Mouse (Mus musculus): ENCODE results near the gene Hbb-bs. TPM values are rescaled to one million over a fixed set of nuclear protein-coding genes. Genes with fewer than 3 reads are reported as not detected.
"Not testable (repeated sequence)": the region's sequence is repeated elsewhere in the genome, so short reads cannot be mapped to it uniquely, and the experiment has no call there.

Hbb-bs gene
- polyA plus RNA-seq, 1 experiment from 2014 or later: 651 TPM

- Histone ChIP-seq H3K4me1 (replicated peaks) (no peaks in the 10 kb centered on the region), H3K27ac (no peak within 1 kb of the TSS), H3K4me3 (replicated peaks) (no peak within 1 kb of the TSS), H3K27me3 (no peaks in the 10 kb centered on the region), H3K9ac (replicated peaks) (no peak within 1 kb of the TSS), H3K36me3 (no peaks in the 10 kb centered on the region), H3K9me3 (no peaks in the 10 kb centered on the region), H3K4me2 (no peak within 1 kb of the TSS)
- 76% methylated on average over 2 of the region's 2 CpGs for WGBS
- no peak for ATAC-seq (ENCODE audit: insufficient number of reproducible peaks, insufficient read depth, low FRiP score, low TSS enrichment, low read depth)
Observed at GRCm38 (mm10) chr7:103843034-103843433, 15.1 kb upstream of the Hbb-bs start, which contains the start of gene Hbb-bh1. Hbb-bh1 (minus strand) TSS chr7:103843164.

GRCm38 (mm10) chr7:103840268-103840667 is 12.4 kb upstream of the Hbb-bs start, which contains the start of gene Hbb-bh2:
Hbb-bh2 (minus strand) TSS chr7:103840520.
- no peaks in the 10 kb centered on the region for H3K27me3 ChIP-seq
- H3K9ac ChIP-seq (replicated peaks): no peak within 1 kb of the TSS
- no peak within 1 kb of the TSS for H3K27ac ChIP-seq
- H3K4me1 ChIP-seq (replicated peaks): no peaks in the 10 kb centered on the region
- no peaks in the 10 kb centered on the region for H3K9me3 ChIP-seq
- no peak within 1 kb of the TSS for H3K4me3 ChIP-seq (replicated peaks)
- WGBS: 64% methylated on average over 3 of the region's 3 CpGs
- H3K4me2 ChIP-seq: no peak within 1 kb of the TSS
- ATAC-seq (ENCODE audit: insufficient number of reproducible peaks, insufficient read depth, low FRiP score, low TSS enrichment, low read depth): no peak
- H3K36me3 ChIP-seq: no peaks in the 10 kb centered on the region

- not testable (repeated sequence) for H3K27ac ChIP-seq; H3K36me3 ChIP-seq; H3K27me3 ChIP-seq; H3K9me3 ChIP-seq; H3K4me2 ChIP-seq; H3K4me3 ChIP-seq (replicated peaks); H3K4me1 ChIP-seq (replicated peaks); H3K9ac ChIP-seq (replicated peaks); ATAC-seq (ENCODE audit: insufficient number of reproducible peaks, insufficient read depth, low FRiP score, low TSS enrichment, low read depth)
- no CpG with 5 or more reads among the region's 2 CpGs for WGBS
Observed at GRCm38 (mm10) chr7:103827139-103827538, 757 bp downstream of the Hbb-bs start.

GRCm38 (mm10) chr7:103826255-103826887 is 1.5 kb downstream of the Hbb-bs start:
- no peak overlapping the region for H3K9ac ChIP-seq (replicated peaks)
- H3K36me3 ChIP-seq: no peaks in the 10 kb centered on the region
- no peak overlapping the region for H3K27ac ChIP-seq
- no peak overlapping the region for H3K4me2 ChIP-seq
- no peaks in the 10 kb centered on the region for H3K9me3 ChIP-seq
- no peaks in the 10 kb centered on the region for H3K4me1 ChIP-seq (replicated peaks)
- ATAC-seq (ENCODE audit: insufficient number of reproducible peaks, insufficient read depth, low FRiP score, low TSS enrichment, low read depth): no peak
- no peaks in the 10 kb centered on the region for H3K27me3 ChIP-seq
- no peak overlapping the region for H3K4me3 ChIP-seq (replicated peaks)
- WGBS: 78% methylated on average over 3 of the region's 3 CpGs

- Histone ChIP-seq H3K4me1 (replicated peaks) (no peaks in the 10 kb centered on the region), H3K27ac (no peak overlapping the region), H3K4me2 (no peak overlapping the region), H3K27me3 (no peaks in the 10 kb centered on the region), H3K4me3 (replicated peaks) (no peak overlapping the region), H3K9ac (replicated peaks) (no peak overlapping the region), H3K9me3 (no peaks in the 10 kb centered on the region), H3K36me3 (no peaks in the 10 kb centered on the region)
- ATAC-seq (ENCODE audit: insufficient number of reproducible peaks, insufficient read depth, low FRiP score, low TSS enrichment, low read depth): no peak
- 91% methylated on average over 3 of the region's 3 CpGs for WGBS
Observed at GRCm38 (mm10) chr7:103825536-103826254, 2.2 kb downstream of the Hbb-bs start.

- Histone ChIP-seq H3K4me1 (replicated peaks) (no peaks in the 10 kb centered on the region), H3K27me3 (no peaks in the 10 kb centered on the region), H3K9ac (replicated peaks) (no peak overlapping the region), H3K4me3 (replicated peaks) (no peak overlapping the region), H3K36me3 (no peaks in the 10 kb centered on the region), H3K4me2 (no peak overlapping the region), H3K27ac (no peak overlapping the region), H3K9me3 (no peaks in the 10 kb centered on the region)
- no peak for ATAC-seq (ENCODE audit: insufficient number of reproducible peaks, insufficient read depth, low FRiP score, low TSS enrichment, low read depth)
- WGBS: 75% methylated on average over 2 of the region's 2 CpGs
Observed at GRCm38 (mm10) chr7:103824597-103824996, 3.3 kb downstream of the Hbb-bs start.

GRCm38 (mm10) chr7:103815085-103815484 is 12.8 kb downstream of the Hbb-bs start:
- not testable (repeated sequence) for H3K4me2 ChIP-seq; H3K9me3 ChIP-seq; H3K27ac ChIP-seq; ATAC-seq (ENCODE audit: insufficient number of reproducible peaks, insufficient read depth, low FRiP score, low TSS enrichment, low read depth); H3K4me1 ChIP-seq (replicated peaks); H3K4me3 ChIP-seq (replicated peaks); H3K27me3 ChIP-seq; H3K9ac ChIP-seq (replicated peaks); H3K36me3 ChIP-seq
- WGBS: 67% methylated on average over 1 of the region's 2 CpGs

GRCm38 (mm10) chr7:103813766-103814165 is 14.1 kb downstream of the Hbb-bs start, which contains the start of gene Hbb-bt:
Hbb-bt (minus strand) TSS chr7:103813996.
- Histone ChIP-seq H3K4me1 (replicated peaks) (no peaks in the 10 kb centered on the region), H3K4me3 (replicated peaks) (no peak within 1 kb of the TSS), H3K4me2 (no peak within 1 kb of the TSS), H3K27me3 (no peaks in the 10 kb centered on the region), H3K9ac (replicated peaks) (no peak within 1 kb of the TSS), H3K9me3 (no peaks in the 10 kb centered on the region), H3K27ac (no peak within 1 kb of the TSS), H3K36me3 (no peaks in the 10 kb centered on the region)
- 78% methylated on average over 3 of the region's 3 CpGs for WGBS
- ATAC-seq (ENCODE audit: insufficient number of reproducible peaks, insufficient read depth, low FRiP score, low TSS enrichment, low read depth): no peak

GRCm38 (mm10) chr7:103813152-103813551 is 14.7 kb downstream of the Hbb-bs start:
- not testable (repeated sequence) for H3K4me1 ChIP-seq (replicated peaks); H3K4me3 ChIP-seq (replicated peaks); ATAC-seq (ENCODE audit: insufficient number of reproducible peaks, insufficient read depth, low FRiP score, low TSS enrichment, low read depth); H3K4me2 ChIP-seq; H3K27ac ChIP-seq; H3K9ac ChIP-seq (replicated peaks); H3K27me3 ChIP-seq; H3K36me3 ChIP-seq; H3K9me3 ChIP-seq
- no CpG with 5 or more reads among the region's 3 CpGs for WGBS

GRCm38 (mm10) chr7:103812174-103812573 is 15.7 kb downstream of the Hbb-bs start:
- WGBS: 63% methylated on average over 1 of the region's 1 CpGs
- H3K9me3 ChIP-seq: no peaks in the 10 kb centered on the region
- no peak overlapping the region for H3K9ac ChIP-seq (replicated peaks)
- no peak overlapping the region for H3K4me2 ChIP-seq
- ATAC-seq (ENCODE audit: insufficient number of reproducible peaks, insufficient read depth, low FRiP score, low TSS enrichment, low read depth): no peak
- H3K4me1 ChIP-seq (replicated peaks): no peaks in the 10 kb centered on the region
- no peaks in the 10 kb centered on the region for H3K27me3 ChIP-seq
- H3K27ac ChIP-seq: no peak overlapping the region
- no peak overlapping the region for H3K4me3 ChIP-seq (replicated peaks)
- no peaks in the 10 kb centered on the region for H3K36me3 ChIP-seq

- Histone ChIP-seq H3K4me2 (no peak overlapping the region), H3K9ac (replicated peaks) (no peak overlapping the region), H3K4me1 (replicated peaks) (no peaks in the 10 kb centered on the region), H3K27me3 (no peaks in the 10 kb centered on the region), H3K4me3 (replicated peaks) (no peak overlapping the region), H3K9me3 (no peaks in the 10 kb centered on the region), H3K36me3 (no peaks in the 10 kb centered on the region), H3K27ac (no peak overlapping the region)
- ATAC-seq (ENCODE audit: insufficient number of reproducible peaks, insufficient read depth, low FRiP score, low TSS enrichment, low read depth): no peak
- 79% methylated on average over 1 of the region's 1 CpGs for WGBS
Observed at GRCm38 (mm10) chr7:103811223-103811845, 16.6 kb downstream of the Hbb-bs start.

All from limb, embryonic 12.5 days (tissue).